Mouse (Mus musculus) thymus, postnatal 0 days (tissue): ENCODE results near the gene Smyd4. TPM values are rescaled to one million over a fixed set of nuclear protein-coding genes. Genes with fewer than 3 reads are reported as not detected.

Experiments
- DNase-seq: peaks from one replicate; pipeline ENCODE4 v3.0.0-alpha.2; 2015; ENCODE audit warnings: low spot score
- polyA plus RNA-seq: library from polyadenylated mRNA; unstranded; fragments of >200 nt; fragmentation: Nextera tagmentation; extraction: Ambion mirVana; gene quantifications from 2 replicates; pipeline ENCODE4 v1.2.1, GENCODE M21; 2015

The Smyd4 gene
- polyA plus RNA-seq, 1 experiment from 2014 or later = 9.5 TPM

DNA sequence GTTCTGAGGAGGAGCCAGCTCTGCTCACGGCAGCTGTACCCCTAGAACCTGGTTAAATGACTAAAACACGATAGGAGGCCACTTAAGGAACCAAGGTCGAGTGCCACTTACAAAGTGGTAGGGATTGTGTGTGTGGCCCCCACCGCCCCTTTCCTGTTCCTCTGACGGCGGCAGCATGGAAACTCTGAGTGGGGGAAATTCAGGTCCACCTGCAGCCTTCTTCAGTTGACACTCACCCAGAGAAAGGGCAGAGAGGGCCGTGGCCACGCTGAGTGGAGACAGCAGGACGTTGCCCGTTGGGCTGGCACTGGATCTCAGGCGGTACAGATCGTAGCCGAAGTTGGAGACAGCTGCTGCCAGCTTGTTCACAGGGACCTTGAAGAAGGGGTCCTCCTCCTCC is 67.8 kb downstream of the Smyd4 start:
- DNase-seq = no peak

DNA sequence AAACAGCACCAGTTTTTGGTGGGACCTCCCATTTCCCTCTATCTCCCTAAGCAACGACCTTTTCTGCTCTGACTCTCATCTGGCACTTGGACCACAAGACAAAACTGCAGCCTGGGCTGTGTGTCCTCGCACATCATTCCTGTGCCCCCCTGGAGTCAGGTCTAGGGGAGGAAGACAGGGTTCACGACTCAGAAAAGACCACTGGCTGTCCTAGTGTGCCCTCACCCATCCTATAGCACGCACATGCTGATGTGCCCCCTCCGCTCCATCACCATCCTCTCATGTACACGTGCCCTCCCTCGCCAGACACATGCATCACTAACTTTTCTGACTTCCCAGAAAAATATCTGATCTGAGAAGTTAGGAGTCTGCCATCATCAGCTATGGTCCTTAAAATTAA is 71.8 kb downstream of the Smyd4 start:
- no peak for DNase-seq

DNA sequence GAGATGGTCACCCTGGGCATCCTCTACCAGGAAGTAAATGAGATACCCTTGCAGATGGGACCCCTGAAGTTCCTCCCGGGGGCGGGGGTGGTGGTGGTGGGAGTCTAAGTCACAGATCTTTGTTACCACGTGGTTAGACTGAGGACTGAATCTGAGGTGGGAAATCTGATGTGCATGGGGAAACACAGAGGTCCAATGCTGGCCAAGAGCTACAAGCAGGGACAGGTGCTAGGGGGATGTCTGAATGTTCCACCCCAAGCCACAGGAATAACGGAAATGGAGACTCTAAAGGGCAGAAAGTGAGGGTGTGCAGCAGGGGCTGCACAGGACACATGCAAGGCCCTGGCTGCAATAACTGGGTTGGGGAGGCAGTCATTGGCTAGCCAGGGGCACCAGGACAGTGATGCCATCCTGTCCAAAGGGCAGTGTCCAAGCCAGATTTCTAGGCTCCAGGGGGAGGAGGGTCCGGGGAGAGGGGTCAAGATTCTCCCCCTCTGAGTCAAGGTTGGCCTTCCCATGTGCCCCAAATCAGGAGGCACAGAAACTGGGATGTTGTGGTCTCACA is 72.7 kb downstream of the Smyd4 start:
- DNase-seq = no peak

DNA sequence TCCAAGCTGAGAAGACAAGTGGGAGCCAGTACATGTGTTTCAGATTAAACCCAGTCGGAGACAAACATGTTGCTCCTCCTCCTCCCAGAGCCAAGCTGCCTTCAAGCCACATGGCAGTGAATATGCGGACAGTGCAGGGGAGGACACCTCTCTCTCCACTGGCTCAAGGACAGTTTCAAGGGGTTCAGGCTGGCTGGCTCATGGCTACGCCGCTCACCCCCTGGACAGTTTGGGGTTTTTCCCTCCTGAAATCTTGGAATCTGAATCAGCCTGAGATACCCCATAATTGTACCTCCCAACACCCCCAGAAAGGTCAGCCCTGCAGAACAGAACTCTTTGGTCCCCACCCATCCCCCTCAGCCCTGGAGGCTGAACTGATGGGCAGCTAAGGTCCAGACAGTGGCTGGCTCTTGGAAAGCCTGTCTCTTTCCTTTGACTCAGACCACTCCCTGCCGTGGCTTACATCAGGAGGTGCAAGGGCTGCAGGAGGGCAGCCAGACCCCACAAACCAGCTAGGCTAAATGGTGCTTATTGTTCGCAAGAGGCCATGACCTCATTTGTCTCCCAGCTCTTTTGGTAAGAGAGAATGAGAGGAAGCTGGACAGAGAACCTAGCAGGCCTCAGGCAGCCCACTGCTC is 73.3 kb downstream of the Smyd4 start:
- no peak for DNase-seq

DNA sequence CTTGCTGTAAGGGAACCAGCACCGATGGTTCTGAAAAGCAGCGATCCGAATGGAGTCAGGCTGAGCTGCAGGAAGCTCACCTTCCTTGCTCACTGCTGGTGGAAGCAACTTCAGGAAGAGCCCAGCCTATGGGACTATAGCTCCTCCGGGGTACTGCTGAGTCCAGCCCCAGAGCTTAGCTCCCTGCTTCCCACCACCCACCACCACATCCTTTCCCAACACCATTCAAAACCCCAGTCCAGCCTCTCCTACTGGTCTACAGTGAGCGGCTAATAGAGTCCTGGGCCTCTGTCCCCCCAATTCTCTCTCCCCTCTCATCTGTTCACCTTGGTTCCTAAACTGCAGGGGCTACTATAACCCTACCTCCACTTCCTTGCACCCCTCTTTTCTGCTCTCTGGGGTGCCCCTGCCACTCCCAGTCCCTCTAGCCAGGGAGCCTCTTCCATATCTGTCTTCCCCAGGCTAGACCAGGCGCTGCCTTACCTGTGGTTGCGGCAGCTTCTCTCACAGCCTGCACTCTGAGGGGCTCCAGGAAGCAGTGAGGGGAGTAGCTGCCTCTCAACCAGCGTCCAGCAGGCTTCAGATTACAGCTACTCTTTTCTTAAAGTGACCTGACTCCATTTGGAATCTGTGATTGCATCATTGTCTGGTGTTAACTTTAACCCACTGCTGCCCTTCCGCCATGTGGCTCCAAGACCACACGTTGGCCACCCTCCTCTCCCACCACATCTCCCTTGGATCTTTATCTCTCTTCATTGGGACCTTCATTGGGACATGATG is 74.0 kb downstream of the Smyd4 start, which contains the start of gene Serpinf1:
TSS of gene Serpinf1 (minus strand) at position 689 of the 780 bp plus-strand sequence.
- DNase-seq = no peak

DNA sequence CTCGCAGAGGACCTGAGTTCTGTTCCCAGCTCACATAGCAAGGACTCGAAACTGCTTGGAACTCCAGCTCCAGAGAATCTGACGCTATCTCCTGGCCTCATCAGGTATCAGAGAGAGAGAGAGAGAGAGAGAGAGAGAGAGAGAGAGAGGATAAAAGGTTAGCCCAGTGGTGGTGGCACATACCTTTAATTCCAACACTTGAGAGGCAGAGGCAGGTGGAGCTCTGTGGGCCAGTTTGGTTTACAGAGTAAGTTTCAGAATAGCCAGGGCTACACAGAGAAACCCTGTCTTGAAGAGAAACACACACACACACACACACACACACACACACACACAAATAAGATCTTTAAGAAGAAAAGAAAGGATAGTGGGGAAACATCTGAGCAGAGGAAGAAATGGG is 74.9 kb downstream of the Smyd4 start:
- DNase-seq = no peak

DNA sequence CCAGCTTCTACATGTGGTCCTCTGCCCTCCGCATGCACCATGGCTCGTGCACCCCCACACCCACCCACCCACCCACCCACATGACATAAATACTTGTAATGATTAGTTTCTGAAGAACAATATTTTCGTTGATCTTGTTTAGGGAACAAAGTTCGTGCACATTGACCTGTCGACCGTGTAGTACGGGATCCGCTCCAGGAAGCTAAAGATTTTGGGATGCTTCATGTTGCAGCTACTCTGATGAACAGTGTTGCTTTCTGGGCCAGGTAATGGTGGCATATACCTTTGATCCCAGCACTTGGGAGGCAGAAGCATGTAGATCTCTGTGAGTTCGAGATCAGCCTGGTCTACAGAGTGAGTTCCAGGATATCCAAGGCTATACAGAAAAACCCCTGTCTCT is 75.8 kb downstream of the Smyd4 start:
- DNase-seq = no peak

DNA sequence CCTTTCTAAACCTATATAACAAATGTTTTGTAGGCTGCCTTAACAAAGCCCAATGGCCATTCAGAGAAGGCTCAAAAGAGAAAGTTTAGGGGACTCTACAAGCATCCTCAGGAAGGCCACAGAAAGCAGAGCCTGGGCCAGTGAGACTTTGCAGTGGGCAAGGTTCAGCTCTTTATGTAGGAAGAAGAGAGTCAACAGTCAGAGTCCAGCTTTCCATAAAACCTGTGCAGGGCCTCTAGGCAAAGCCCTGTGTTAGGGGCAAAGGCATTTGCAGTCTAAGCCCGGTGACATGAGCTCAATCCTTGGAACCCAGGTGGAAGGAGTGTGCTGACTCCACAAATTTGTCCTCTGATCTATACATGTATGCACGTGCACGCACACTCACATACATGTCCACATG is 76.2 kb downstream of the Smyd4 start:
- no peak for DNase-seq

DNA sequence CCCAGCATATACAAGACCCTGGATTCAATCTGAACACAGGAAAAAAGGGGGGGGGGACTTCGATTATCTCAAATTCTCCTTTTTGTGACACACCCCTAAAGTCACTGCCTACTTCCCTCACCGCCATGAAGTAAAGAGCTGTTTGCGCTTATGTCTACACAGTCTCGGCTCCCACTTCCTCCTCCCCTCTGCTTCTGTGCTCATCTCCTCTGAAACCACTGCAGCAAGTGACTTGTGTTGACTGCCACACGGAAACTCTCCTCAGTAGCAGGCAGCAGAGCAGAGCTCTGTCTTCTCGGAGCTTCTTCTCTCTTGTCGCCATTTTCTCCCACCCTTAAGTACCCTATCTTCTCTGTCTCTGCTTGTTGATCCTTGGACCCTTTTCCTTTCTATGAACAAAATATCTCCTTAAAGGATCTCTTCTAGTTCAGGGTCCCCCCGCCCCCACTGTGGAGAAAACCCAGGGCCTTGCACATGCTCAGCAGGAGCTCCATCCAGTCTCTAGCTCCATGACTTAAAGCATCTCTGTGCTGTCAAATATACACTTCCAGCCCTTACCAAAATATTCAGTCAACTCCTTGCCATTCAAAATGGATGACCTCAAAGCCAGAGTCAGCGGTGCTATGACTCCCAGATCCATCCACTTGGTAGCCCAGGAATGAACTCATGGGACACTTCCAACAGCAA is 80.9 kb downstream of the Smyd4 start:
- peak; percentile 82 for DNase-seq

DNA sequence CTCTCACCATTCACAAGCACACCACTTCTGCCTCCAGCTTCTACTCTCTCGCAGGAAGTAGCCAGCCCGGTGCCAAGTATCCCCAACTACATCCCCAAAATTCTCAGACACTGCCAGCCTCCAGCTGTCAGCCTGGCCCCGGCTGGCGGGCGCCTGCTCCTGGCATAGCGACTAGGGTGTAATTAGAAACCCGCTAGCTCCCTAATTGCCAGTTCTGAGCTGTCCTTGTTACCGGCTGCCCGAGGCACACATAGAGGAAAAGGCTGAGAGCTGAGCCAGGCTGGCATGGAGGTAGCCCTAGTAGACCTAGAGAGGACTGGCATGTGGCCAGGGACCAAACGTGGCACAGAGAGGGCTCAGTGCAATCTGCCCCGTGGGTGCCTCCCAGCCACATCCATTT is 83.1 kb downstream of the Smyd4 start:
- DNase-seq = no peak

DNA sequence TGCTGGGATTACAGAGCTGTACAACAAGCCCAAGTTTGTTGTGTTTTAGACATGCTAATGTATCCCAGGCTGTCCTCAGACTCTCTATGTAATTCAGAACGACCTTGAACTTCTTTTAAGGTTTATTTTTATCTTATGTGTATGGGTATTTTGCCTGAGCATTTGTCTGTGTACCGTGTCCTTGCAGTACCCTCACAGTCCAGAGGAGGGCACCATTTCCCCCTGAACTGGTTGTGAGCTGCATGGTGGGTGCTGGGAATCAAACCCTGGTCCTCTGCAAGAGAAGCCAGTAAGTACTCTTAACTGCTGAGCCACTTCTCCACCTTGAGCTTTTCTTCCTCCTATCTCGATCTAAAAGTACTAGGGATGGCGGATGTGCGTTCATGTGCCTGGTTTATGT is 85.9 kb downstream of the Smyd4 start:
- DNase-seq = no peak

DNA sequence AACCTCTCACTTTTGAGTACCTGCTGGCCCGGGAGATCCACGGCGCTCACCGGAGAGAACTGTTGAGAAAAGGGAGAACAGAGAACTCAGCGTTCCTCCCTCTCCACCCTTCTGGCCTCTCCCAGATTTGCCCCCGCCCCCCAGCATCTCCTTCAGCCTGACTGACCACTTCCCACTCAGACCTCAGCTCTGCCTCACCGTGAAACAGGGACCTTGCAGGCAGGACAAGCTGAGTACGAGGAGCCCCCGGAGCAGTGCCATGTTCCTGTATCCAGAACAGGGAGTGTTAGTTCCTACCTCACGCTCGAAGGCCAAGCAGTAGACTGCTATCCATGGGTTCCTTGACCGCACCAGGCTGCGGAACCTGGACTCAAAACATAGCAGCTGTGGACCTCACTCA is 90.0 kb downstream of the Smyd4 start:
- no peak for DNase-seq

DNA sequence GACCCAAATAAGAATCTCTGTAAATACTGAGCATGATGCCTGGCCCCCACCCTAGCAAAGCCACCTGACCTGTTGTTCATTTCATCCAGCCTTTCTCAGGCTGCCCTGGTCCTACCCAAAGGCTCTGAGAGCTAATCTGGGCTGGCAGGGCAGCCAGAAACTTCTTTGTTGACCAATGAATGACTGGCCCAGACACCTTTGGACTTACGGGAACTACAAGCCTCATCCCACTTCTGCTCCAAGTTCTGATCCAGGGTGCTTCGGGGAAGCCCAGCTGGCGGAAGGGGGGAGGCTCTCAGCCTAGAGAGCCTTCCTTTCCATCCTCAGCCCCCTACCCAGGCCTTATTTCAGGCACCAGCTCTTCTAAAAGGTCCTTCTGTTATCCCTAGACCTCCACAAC is 90.6 kb downstream of the Smyd4 start:
- no peak for DNase-seq

DNA sequence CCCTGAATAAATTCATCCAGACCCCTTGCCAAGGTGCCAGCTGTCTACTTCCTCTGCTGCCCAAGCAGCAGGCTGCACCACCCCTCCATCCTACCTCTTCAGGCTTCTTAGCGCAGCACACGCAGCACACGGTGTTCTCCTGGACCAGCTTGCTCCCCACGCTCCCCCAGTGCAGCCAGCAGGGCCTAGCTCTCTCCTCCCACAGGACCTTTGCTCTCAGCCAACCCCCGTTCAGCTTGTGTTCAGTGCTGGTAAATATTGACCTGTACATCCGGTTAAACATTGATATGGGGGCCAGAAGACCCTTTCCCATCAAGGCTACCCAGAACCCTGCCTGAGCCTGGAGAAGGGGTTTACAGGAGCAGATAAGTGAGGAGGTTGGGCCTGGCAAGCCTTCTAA is 91.1 kb downstream of the Smyd4 start, which contains the start of gene Serpinf2:
TSS of gene Serpinf2 (minus strand) at position 229 of the 400 bp plus-strand sequence.
- DNase-seq = no peak

DNA sequence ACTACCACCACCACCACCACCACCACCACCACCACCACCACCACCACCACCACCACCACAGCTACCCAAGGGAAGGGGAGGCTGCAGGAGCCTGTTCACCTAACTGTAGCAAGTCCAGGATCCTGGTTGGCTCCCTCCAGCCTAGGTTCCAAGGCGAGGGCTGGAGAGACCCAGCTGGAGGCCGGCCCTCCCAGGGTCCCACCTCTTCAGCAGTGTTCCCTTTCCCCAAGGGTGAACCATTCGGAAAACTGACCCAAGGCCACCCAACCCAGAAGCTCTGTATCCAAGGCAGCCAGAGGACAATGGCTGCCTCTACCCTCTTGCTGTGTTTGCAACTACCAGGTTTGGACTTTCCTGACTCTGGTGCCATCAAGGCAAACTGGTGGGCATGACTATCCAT is 91.7 kb downstream of the Smyd4 start:
- no peak for DNase-seq

DNA sequence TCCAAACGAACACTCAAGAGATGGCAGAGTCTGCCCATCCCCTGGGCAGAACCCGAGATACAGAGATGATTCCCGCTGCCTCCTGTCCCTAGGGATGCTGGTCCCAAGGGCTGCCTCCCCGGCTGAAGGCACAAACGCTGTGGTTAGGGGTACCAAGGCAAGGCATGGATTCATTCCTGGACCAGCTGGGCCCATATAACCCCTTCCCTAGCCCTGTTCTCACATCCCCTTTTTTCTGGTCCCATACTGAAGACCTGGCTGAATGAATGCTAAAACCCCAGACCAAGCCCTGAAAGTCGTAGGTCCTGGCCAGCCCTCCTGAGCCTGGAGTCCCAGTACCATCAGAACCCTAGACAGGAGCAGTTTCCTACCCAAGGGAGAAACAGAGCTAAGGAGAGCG is 92.8 kb downstream of the Smyd4 start:
- no peak for DNase-seq

DNA sequence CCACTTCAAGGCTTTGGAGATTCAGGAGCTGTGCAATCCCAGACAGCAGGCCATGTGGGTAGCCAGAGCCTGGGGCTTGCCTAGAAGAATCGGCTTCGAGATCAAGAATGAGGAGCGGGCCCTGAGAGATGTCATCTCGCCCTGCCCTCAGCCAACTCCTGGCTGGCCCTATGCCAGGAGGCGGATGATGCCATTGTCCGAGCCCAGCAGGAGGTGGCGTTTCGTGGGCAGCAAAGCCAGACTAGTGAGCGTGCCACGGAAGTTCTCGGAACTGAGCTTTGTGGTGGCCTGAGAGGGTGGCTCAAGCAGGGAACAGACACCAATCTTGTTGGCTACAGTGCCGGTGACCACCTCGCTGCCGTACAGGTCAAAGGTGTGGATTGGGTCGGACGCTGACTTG is 93.4 kb downstream of the Smyd4 start:
- no peak for DNase-seq

DNA sequence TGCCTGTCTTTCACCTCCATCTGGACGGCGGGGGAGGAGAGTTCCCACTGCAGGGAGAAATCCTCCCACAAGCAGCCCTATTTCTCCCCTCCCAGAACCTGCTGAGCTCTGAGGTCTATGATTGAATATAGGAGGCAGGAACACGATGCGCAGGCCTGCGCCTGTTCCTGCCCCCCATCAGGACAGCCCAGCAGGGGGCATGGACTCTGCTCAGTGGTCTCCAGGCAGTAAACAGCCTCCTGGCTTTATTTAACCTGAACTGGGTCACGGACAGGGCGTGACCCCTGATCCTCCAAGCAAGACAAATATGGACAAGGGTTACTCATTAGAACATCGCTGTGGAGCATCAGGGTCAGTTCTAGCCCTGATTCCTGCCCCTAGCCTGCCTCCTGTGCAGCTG is 95.5 kb downstream of the Smyd4 start:
- no peak for DNase-seq

DNA sequence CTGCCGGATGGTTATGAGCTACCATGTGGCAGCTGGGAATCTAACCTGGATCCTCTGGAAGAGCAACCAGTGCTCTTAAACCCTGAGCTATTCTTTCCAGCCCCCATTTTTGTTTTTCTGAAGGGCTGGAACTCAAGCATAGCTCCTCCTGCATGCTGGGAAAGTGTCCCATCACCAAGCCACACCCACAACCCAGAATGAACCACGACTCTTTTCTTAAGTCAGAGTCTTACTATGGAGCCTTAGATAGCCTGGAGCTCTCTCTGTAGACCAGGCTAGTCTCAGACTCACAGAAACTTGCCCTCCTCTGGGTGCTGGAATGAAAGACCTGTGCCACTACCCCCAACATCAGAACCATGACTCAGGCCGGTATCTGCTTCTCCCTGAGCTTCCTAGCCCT is 100.3 kb downstream of the Smyd4 start:
- no peak for DNase-seq

DNA sequence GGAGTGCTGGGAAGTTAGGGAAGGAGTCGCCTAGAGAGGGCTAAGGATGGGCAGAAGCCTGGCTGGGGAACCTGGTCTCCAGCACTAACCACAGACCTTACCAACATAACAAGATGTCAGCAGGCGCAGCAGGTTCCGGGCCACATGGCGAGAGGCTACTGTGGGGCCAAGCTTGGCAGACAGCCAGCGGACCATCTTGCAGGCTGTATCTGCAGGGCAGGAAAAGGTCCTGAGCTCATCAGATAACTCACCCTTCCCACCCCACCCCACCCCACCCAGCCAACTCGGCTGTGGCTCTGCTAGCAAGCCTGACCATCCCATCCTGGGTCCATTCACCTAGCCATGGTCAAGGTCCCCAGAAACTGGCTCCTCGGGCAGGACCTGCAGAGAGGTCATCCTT is 101.5 kb downstream of the Smyd4 start:
- no peak for DNase-seq

DNA sequence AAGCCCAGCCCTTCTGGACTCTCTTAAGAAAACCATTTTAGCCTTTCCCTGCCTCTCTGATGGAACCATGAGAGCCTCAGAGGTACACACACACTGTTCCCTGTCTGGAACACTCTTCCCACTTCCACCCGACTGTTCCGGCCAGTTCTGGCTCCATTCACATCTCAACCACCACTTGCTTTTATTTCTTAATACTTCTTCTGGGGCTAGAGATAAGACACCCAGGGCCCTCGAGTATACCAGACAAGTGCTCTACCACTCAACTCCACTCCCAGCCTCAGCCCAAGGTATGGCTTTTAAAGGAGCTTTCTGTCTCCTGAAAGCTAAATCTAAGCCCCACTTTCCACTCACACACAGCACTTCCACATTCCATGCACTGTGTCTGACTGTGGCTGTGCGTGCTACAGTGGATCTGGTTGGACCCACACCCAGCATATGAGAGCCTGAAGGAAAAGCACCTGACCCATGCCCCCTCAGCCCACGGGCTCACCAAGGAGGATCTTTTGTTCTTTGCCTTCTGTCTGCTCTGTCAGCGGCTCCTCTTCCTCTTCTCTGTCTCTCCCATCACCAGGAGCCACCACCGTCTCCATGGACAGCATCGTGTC is 102.2 kb downstream of the Smyd4 start:
- no peak for DNase-seq

DNA sequence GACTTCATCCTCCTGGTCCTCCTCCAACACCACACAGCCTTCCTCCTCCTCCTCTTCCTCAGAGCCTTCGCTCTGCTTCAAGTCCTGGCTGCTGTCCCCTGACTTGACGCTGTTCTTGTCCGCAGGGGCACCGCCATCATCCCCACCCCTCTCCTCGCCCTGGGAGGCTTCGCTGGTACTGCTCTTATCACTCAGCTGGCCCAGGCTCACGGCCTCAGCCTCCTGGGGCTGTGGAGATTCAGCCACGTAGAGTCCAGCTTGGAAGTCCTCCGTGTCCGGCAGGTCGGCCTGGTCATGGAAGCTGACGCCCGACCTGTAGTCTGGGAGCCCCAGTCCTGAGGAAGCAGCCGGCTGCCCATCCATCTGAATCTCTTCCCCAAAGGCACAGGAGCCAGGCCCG is 102.7 kb downstream of the Smyd4 start:
- no peak for DNase-seq
